Mouse (Mus musculus) natural killer cell, adult 2 months (primary cell): ENCODE measurements at regions not wholly inside any gene's neighbourhood (a gene's known extent, or its start where the extent isn't known, plus 50 kb on each side); places are given as distances from the start of the nearest gene placed in this dataset.

Source experiments
- DNase-seq, 2 experiments: peaks; one replicate each; pipeline ENCODE4 v3.0.0; 2022; ENCODE audit warnings: low spot score in 2 of 2

DNA sequence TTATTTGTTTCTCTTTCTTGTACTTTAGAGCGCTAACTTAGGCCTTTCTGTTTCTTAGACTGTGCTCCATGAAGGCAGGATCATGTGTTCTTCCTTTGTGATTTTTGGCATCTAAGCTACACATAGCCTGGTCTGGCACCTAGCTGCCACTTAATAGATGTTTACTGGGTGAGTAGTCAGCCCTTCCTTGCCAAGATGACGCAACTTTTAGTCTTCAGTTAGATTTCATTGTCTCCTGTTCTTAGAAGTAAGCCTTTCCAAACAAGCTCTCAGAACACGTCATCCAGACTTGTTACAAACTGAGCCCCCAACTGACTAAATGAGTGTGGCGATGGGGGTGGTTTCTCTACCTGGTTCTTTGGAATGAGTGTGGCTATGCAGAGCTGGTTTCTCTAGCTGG lies 85.4 kb upstream of the Rapgef5 start:
- no peak for DNase-seq

DNA sequence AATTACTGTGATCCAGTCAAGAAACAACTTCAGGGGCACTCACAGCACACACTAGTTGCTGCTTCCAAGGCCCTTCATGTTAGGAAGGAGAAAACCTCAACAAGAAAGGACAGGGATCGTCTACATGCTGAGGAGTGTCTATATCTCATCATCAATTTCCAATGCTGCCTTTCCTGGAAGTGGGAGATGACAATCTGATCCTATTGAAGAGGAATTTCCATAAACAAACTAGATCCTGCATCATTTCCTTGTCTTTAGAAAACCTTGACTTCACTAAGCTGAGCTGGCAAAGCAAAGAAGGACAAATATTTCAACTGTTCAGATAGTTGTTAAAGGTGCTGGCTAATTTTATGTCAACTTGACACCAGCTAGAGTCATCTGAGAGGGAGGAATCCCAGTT lies 83.5 kb upstream of the Rapgef5 start:
- no peak for DNase-seq

DNA sequence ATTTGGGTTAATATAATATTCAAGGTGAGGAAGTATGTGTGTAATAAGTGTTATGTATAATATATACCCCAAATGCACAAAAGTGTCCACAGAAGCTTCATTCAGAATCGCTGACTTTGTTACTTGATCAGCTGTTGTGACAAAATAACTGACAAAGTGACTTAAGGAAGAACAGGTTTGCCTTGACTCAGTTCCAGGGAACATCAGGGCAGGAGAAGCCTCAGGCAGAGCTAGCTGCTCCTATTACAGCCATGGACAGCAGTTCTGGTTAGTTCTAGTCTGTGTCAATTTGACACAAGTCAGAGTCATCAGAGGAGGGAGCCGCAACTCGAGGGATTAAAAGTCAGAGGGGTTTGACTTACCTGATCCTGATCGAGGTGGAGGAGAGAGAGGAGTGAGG lies 79.3 kb upstream of the Rapgef5 start:
- no peak for DNase-seq

DNA sequence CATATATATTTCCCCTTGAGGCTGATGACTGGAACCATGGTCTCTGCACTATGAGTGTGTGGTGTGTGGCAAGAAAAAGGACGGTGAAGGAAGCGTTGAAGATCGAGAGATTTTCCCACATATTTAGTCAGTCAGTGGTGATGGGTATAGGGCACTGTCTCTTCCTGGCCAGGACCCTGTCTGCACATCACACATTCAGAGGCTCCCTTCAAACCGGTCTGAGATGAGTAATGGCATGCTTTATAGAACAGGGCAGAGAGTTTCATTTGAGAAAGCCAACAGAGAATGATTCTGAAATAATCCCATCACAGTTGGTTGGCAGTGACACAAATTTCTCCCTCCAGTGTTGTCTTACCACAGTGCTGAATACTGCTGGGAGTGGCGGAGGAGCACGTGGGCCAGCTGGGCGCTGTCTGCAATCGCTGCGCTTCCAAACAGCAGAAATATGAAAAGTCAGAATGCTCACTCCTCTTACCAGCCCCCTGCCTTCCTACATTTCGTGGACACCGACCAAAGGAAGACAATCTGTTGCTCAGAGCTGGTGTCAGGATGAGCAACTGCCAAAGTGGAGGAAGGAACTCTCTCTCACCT lies 77.2 kb upstream of the Rapgef5 start:
- no peak for DNase-seq

DNA sequence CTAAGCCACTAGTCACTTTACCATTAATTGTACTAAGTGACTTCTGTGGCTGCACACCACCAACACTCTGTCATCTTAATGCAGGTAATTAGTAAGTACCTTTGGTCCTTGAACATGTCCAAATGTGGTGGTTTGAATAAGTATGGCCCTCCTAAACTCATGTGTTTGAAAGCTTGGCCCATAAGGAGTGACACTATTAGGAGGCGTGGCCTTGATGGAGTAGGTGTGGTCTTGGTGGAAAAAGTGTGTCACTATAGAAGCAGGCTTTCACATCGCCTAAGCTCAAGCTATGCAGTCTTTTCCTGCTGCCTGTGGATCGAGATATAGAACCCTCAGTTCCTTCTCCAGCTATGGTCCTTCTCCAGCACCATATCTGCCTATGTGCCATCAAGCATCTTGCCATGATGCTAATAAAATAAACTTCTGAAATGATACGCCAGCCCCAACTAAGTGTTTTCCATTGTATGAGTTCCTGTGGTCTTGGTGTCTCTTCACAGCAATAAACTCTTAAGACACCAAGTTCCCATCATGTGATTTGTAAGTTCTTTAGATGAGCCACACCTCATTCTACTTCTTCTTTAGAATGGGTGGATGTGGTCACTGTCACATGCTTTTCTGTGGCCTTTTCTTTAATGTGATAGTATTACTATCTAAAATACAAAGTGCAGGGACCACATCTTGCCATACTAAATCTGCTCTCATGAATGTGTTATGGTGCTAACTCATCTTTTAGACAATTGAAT lies 71.9 kb upstream of the Rapgef5 start:
- DNase-seq = no peak

DNA sequence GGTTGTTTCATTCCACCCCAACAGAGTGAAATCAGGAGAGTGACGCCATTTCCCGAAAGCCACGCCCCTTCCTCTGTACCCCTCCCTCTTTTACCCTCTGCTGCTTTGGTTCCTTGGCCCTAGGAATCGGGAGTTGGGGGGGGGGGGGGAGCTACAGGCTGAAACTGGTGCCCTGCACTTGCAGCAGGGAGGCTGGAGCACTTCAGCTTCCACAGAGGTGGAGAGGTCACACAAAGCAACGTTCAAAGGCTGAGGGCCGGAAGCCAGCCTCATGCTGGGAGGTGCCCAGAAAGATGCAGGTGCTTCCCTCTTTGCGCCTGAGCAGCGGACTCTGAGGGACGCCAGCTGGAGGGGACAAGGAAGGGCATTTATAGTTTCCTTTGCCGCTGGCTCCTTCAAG lies 69.1 kb upstream of the Rapgef5 start:
- peak in 1 of 2 experiments; percentile 19 for DNase-seq

DNA sequence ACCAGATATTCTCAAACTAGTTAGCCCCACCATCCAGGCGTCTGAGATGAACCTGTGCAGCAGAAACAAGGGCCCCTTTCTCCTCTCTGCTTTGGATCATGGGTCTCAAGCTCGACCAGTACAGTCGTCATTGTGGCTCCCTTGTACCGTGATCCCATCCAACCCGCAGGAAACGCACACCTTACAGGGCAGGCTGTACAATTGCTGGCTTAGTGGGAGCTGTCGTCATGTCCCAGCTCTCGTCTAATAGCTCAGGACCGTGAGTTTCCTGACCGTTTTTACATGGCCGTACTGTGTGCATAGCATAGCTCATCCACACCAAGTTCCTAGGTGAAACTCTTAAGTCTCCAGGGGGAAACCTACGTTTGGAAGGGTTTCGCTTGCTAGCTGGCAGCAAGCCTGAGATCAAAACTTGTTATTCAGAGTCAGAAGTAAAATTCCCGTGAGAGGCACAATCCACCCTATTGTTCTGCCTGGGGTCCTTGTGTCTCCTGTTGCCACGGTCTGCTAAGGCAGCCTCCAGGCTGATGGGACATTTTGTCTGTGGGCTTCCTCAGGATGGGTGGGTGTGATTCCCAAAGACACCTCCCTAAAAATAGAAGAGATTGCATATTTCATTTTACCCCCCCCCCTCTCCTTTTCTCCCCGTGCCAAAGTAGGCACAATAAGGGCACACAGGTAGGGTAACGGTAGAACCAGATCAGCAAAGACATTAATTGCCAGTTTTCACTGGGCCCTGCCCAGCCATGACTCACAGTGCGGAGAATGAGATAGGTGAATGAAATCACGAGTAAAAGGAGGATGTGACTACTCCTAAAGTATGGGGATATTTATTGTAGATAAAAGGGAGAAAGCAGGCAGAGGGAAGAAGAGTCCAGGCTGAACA lies 68.2 kb upstream of the Rapgef5 start:
- no peak for DNase-seq

DNA sequence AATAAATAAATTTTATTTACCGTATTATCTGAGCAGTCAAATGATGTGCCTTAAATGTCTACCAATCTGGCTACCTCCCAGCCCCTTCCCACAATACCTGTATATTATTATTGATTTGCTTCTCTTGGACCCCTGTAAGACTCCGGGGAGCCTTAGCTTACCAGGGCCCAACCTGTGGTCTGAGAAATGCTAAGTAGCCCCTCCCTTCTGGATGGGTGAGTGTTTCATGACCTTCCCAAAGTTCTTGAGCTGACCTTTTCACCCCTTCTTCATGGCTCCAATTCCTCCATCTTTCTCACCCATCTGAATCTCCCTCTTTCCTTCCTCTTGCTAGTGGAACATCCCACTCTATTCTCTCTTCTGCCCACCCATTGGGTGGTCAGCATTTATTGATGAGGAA lies 67.2 kb upstream of the Rapgef5 start:
- no peak for DNase-seq

DNA sequence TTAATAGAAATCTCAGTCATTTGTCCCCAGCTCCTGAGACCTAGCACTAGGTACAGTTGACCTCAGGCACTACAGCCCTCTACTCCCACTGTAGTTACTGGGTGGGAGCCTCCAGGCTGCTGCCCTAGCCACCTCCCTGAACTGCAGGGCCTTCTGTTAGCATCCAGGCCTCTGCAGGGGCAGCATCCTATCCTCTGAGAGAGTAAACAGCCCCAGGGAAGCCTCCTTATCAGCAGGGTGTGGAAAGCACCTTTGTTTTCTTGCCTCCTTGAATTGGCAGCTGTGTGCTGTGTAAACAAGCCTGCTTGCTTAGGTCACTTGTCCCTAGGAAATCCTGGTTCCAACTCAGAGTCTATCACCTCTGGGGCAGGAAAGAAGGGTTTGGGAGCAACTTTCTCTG lies 66.2 kb upstream of the Rapgef5 start:
- no peak for DNase-seq

DNA sequence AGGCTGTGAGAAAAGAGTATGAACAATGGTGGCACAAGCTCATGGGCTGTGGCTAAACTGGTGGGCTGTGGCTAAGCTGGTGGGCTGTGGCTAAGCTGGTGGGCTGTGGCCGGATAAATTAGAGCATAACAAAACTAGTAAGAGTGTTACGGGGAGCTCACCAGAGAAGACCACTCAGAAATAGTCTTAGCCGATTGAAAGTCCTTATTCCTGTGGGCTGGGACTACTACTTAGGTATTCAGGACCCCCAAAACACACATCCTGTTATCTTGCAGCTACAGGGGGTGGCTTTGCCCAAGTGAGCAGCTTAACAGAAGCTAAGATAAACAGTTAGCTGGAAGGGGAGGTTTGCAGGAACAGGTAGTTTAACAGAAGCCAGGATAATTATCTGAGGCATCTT lies 65.4 kb upstream of the Rapgef5 start:
- DNase-seq = no peak

DNA sequence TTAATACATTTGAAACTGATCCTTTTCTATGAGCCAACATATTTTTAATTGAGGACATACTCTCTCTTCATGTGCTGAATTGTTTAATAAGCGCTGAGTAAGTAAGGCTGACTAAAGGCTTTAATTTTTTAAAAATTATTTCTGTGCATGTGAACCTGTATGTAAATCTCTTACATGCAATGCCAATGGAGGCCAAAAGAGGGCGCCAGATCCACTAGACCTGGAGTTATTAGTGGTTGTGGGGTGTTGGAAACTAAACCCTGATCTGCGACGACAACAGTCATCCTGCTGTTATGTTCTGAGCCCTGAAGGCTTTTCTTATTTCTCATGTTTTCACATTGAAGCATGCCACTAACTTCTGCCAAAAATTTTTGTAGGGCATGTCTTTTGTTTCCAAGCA lies 64.8 kb upstream of the Rapgef5 start:
- DNase-seq = peak in 1 of 2 experiments; percentile 20

DNA sequence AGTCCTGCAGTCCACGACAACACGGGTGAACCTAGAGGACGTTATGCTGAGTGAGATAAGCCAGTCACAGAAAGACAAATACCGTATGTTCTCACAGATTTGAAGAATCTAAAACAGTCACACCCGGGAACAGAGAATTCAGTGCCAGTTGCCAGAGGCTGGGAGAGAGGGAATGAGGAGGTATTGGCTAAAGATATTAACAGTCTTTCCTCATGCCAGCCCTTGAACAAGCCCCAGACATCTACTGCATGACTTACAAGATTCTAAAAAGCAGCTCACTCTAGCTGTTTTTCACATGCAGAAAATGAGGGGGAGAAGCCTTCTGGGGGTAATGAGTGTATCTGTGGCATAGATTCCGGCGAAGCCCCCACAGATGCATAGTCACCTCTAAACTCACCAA lies 60.5 kb upstream of the Rapgef5 start:
- no peak for DNase-seq

DNA sequence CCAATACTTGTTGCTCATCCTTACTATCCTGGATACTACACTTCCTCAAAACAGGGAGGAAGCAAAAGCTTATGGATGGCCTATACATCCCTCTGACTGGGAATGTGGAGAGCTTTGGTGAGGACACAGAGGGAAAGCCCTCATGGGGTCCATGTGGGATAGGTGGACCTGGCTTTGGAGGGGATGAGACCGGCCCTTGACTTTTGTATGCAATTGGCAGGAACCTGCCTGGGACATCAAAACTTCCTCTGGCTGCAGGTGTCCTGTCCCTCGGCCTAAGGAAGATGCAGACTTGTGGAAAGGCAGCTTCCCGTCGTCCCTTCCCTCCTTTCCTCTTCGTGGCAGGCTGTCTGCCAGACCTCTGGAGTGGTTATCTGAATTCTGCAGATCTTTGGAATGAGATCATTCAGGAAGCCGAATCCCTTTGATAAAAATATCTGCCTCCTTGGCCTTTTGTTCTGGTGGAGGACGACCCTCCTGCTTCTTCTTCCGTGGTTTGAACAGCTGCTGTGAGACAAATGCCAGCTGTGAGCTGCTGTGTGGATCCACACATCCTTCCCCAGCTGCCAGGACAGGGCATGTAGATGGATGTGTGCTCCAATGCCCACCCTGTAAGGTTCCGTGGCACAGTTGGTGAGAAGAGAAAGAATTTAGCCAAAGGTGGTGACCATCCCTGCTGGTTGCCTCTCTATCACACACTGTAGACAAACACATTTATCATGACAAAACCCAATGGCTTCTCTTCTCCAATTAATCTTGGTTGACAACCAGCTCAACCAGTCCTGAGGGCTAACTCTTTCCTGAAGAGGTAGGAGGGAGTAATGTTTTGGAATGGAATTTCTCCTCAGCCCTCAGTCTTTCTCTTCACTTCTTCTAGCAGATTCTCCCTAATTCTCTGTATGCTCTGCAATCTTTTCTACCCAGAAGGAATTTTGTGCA lies 57.9 kb upstream of the Rapgef5 start:
- DNase-seq = no peak

DNA sequence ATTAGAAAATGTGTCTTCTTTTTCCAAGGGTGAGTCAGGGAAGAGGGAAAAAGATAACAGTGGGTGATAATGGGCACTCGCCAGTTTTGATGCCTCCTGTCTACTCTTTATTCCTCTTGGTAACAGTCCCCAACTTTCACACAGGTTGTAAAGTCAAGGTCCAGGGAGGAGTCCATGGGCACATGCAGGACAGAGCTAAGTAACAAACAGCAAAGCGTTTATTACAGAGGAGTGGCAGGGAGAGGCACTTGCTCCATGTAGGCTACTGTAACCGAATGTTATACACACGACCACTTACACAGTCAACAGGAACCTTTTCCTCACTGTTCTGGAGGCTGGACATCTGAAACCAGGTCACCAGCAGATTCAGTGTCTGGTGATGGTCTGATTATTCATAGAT lies 56.7 kb upstream of the Rapgef5 start:
- DNase-seq = no peak

DNA sequence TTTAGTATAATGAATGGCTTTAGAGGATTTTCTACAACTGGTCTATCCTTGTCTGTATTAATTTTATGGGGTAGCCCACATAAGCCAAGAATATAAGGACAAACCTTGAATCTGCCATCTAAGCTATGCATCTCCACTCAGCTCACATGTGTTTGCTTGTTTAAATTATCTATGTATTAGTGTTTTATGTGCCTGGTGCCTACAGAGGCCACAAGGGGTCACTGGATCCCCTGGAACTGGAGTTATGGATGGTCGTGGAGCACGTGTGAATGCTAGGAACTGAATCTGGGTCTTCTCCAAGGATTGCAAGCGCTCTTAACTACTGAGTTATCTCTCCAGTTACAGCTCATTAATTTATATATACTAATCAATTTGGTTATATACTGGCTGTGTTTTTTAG lies 51.1 kb upstream of the Rapgef5 start:
- DNase-seq = no peak

DNA sequence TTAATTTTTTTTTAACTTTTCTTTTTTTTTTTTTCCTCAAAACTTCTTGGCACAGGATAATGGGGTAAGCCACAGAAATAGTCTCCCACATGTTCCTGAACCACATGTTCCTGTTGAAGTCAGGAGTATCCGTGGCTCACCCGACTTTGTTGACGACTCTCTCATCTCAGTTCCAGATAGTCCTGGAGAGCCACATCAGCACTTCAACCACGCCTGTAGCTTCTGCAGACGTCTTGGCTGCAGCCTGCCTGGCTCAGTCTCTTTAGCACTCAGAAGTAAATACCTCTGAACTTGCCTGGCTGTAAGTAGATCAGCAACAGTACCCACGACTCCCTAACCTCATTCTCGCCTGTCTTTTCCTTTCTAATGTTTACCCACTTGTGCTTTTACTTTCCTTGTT lies 50.3 kb upstream of the Rapgef5 start:
- DNase-seq = no peak
